Mouse (Mus musculus) CH12.LX (cell line): ENCODE data around the gene Gse1. TPM values are rescaled to one million over a fixed set of nuclear protein-coding genes. Genes with fewer than 3 reads are reported as not detected.

Source experiments
- DNase-seq: peaks from one replicate; pipeline ENCODE4 v3.0.0-alpha.2; 2013; ENCODE audit errors: extremely low read depth
- H3K27ac ChIP-seq: 2 replicates; pipeline ENCODE4 v1.5.1; 2012; ENCODE audit warnings: low read depth, mild to moderate bottlenecking, control low read depth, moderate library complexity; ENCODE audit not compliant: insufficient read depth
- H3K27me3 ChIP-seq: replicated peaks from 2 replicates; pipeline ENCODE3; 2012; ENCODE audit warnings: inconsistent platforms
- H3K36me3 ChIP-seq, 2 experiments: replicated peaks in 1 of 2; 2 replicates each; pipeline versions ENCODE3 to v1.6.1; 2012; ENCODE audit warnings: inconsistent platforms in 1 of 2, low read length in 1 of 2, mild to moderate bottlenecking in 1 of 2, mixed read lengths in 1 of 2, moderate library complexity in 1 of 2; ENCODE audit not compliant: control insufficient read depth in 1 of 2, insufficient read depth in 1 of 2
- H3K4me1 ChIP-seq, 2 experiments: 2 replicates each; pipeline ENCODE4 v1.6.1; 2012; ENCODE audit warnings: inconsistent platforms in 1 of 2, moderate library complexity in 1 of 2; ENCODE audit not compliant: insufficient read depth in 2 of 2, control insufficient read depth in 1 of 2
- H3K4me2 ChIP-seq: 2 replicates; pipeline ENCODE4 v1.6.1; 2012; ENCODE audit warnings: low read depth, mild to moderate bottlenecking, control low read depth; ENCODE audit not compliant: poor library complexity, insufficient read depth, severe bottlenecking
- H3K4me3 ChIP-seq, 3 experiments: fragments of 150-350 bp in 1 of 3; sonication (generic) in 1 of 3; replicated peaks in 1 of 3; 2 replicates each; pipeline versions ENCODE3 to v1.5.1; 2011 to 2012; ENCODE audit warnings: low read depth in 2 of 3, low read length in 2 of 3, mild to moderate bottlenecking in 2 of 3, moderate library complexity in 2 of 3, control low read depth in 1 of 3, improper control_type of control experiment in 1 of 3, inconsistent platforms in 1 of 3, mixed read lengths in 1 of 3; ENCODE audit not compliant: poor library complexity in 1 of 3
- H3K79me2 ChIP-seq: replicated peaks from 2 replicates; pipeline ENCODE4 v1.6.1; 2012; ENCODE audit warnings: mild to moderate bottlenecking, moderate library complexity; ENCODE audit not compliant: control insufficient read depth, poor library complexity, insufficient read depth, severe bottlenecking; ENCODE audit errors: extremely low read depth
- H3K9ac ChIP-seq: 2 replicates; pipeline ENCODE4 v1.6.1; 2012; ENCODE audit warnings: low read depth, mild to moderate bottlenecking, control low read depth, moderate library complexity; ENCODE audit not compliant: insufficient read depth
- H3K9me3 ChIP-seq: replicated peaks from 2 replicates; pipeline ENCODE3; 2012; ENCODE audit warnings: low read length, inconsistent platforms, mixed read lengths
- BHLHE40 ChIP-seq: IDR thresholded peaks from 2 replicates; pipeline ENCODE4 v1.6.1; 2011; ENCODE audit warnings: mild to moderate bottlenecking, low read depth, low read length, improper control_type of control experiment
- CHD1 ChIP-seq: IDR thresholded peaks from 2 replicates; pipeline ENCODE4 v1.6.1; 2012; ENCODE audit warnings: low read depth, low read length, improper control_type of control experiment, inconsistent platforms
- GABPA ChIP-seq: IDR thresholded peaks from 2 replicates; pipeline ENCODE4 v1.6.1; 2012; ENCODE audit warnings: low read depth, low read length, improper control_type of control experiment, inconsistent platforms; ENCODE audit not compliant: insufficient replicate concordance
- IRF4 ChIP-seq: IDR thresholded peaks from 2 replicates; pipeline ENCODE4 v1.6.1; 2014; ENCODE audit warnings: low read depth, mild to moderate bottlenecking, inconsistent platforms, low read length, improper control_type of control experiment
- JUN ChIP-seq: IDR thresholded peaks from 2 replicates; pipeline ENCODE4 v1.6.1; 2011; ENCODE audit warnings: low read depth, mild to moderate bottlenecking, low read length, improper control_type of control experiment, moderate library complexity; ENCODE audit not compliant: insufficient read depth
- JUND ChIP-seq: conservative IDR thresholded peaks from 2 replicates; pipeline ENCODE4 v1.6.1; 2011; ENCODE audit warnings: low read depth, low read length, improper control_type of control experiment
- KAT2A ChIP-seq: IDR thresholded peaks from 2 replicates; pipeline ENCODE4 v1.6.1; 2012; ENCODE audit warnings: low read length, improper control_type of control experiment, inconsistent platforms; ENCODE audit not compliant: insufficient replicate concordance
- NRF1 ChIP-seq: IDR thresholded peaks from 2 replicates; pipeline ENCODE4 v1.6.1; 2014; ENCODE audit warnings: low read depth, mild to moderate bottlenecking, inconsistent platforms, low read length, improper control_type of control experiment, moderate library complexity
- PAX5 ChIP-seq: IDR thresholded peaks from 2 replicates; pipeline ENCODE4 v1.6.1; 2012; ENCODE audit warnings: low read length, inconsistent platforms, mixed read lengths
- POLR2A ChIP-seq: IDR thresholded peaks from 2 replicates; pipeline ENCODE4 v1.6.1; 2011; ENCODE audit warnings: low read depth, mild to moderate bottlenecking, improper control_type of control experiment, low read length
- POLR2AphosphoS2 ChIP-seq: IDR thresholded peaks from 2 replicates; pipeline ENCODE4 v1.6.1; 2011; ENCODE audit warnings: low read depth, low read length, improper control_type of control experiment
- SIN3A ChIP-seq: IDR thresholded peaks from 2 replicates; pipeline ENCODE4 v1.6.1; 2012; ENCODE audit warnings: low read length, improper control_type of control experiment, inconsistent platforms
- SMC3 ChIP-seq: IDR thresholded peaks from 2 replicates; pipeline ENCODE4 v1.6.1; 2011; ENCODE audit warnings: low read depth, low read length, improper control_type of control experiment
- TBP ChIP-seq: conservative IDR thresholded peaks from 2 replicates; pipeline ENCODE4 v1.6.1; 2011; ENCODE audit warnings: low read depth, low read length, improper control_type of control experiment
- TCF12 ChIP-seq: IDR thresholded peaks from 2 replicates; pipeline ENCODE4 v1.6.1; 2014; ENCODE audit warnings: low read depth, mild to moderate bottlenecking, inconsistent platforms, low read length, improper control_type of control experiment
- UBTF ChIP-seq: IDR thresholded peaks from 2 replicates; pipeline ENCODE4 v1.6.1; 2012; ENCODE audit warnings: low read depth, mild to moderate bottlenecking, inconsistent platforms, low read length, improper control_type of control experiment, moderate library complexity
- USF2 ChIP-seq: conservative IDR thresholded peaks from 2 replicates; pipeline ENCODE4 v1.6.1; 2011; ENCODE audit warnings: low read depth, low read length, improper control_type of control experiment
- ZC3H11A ChIP-seq: IDR thresholded peaks from 2 replicates; pipeline ENCODE4 v1.6.1; 2012; ENCODE audit warnings: low read depth, mild to moderate bottlenecking, inconsistent platforms, low read length, improper control_type of control experiment
- ZKSCAN1 ChIP-seq: IDR thresholded peaks from 2 replicates; pipeline ENCODE4 v1.6.1; 2012; ENCODE audit warnings: low read depth, inconsistent platforms, low read length, improper control_type of control experiment, borderline replicate concordance
- ZMIZ1 ChIP-seq: IDR thresholded peaks from 2 replicates; pipeline ENCODE4 v1.6.1; 2012; ENCODE audit warnings: low read depth, mild to moderate bottlenecking, inconsistent platforms, low read length, improper control_type of control experiment
- dilution Hi-C: fragments of 300-500 bp; cut with MboI; formaldehyde crosslinking; loops from 2 replicates; pipeline ENCODE4 v1.14.3; 2020; ENCODE audit warnings: low sequenced_read_pairs; ENCODE audit not compliant: extremely low pct_unique_long_range_greater_than_20kb, extremely low pct_ligation_motif_present
- in situ Hi-C: fragments of 300-500 bp; cut with MboI; formaldehyde crosslinking; loops from 3 replicates; pipeline ENCODE4 v1.14.3; 2019; ENCODE audit warnings: low sequenced_read_pairs, low pct_ligation_motif_present, low pct_unique_long_range_greater_than_20kb, mixed read lengths
- polyA plus RNA-seq: library from polyadenylated mRNA; unstranded; fragments of >175 nt; gene quantifications from 2 replicates; pipeline ENCODE4 v1.2.1, GENCODE M21; 2012; ENCODE audit warnings: low read depth; ENCODE audit not compliant: insufficient read length
- total RNA-seq, 2 experiments: library from RNA; depleted of rRNA; stranded (reverse); fragments of 300-350 nt in 1 of 2; fragments of >200 nt in 1 of 2; gene quantifications; 2 replicates each; pipeline ENCODE4 v1.2.3; 2012 to 2014

Gse1 gene
- total and polyA plus RNA-seq, 3 experiments = 1.3 to 9.8 (median 8.5) TPM

GRCm38 (mm10) chr8:120313674-120314073, 85.4 kb downstream of the Gse1 start:
- H3K27ac ChIP-seq = no peak overlapping the region
- no peak overlapping the region for H3K4me2 ChIP-seq
- TF ChIP-seq PAX5 (no peak), ZKSCAN1 (no peak), GABPA (no peak), IRF4 (no peak)
- H3K4me1 ChIP-seq = peaks cover 3 to 16% of the 10 kb centered on the region in 2 experiments; a peak in 3 of 4 replicates
- H3K9ac ChIP-seq = no peak overlapping the region
- H3K27me3 ChIP-seq = peaks cover 15% of the 10 kb centered on the region
- no peaks in the 10 kb centered on the region for H3K79me2 ChIP-seq
- in situ Hi-C loops (no loop called here), dilution Hi-C loops (no loop called here)
- H3K36me3 ChIP-seq = no peaks in the 10 kb centered on the region
- no peaks in the 10 kb centered on the region for H3K9me3 ChIP-seq
- no peak for DNase-seq
- no peak overlapping the region for H3K4me3 ChIP-seq

GRCm38 (mm10) chr8:120314932-120315331, 86.7 kb downstream of the Gse1 start:
- H3K27me3 ChIP-seq = peaks cover 15% of the 10 kb centered on the region
- no peaks in the 10 kb centered on the region for H3K79me2 ChIP-seq
- no peak overlapping the region for H3K27ac ChIP-seq
- in situ Hi-C loops = no loop called here
- no peak overlapping the region for H3K9ac ChIP-seq
- no peak overlapping the region for H3K4me2 ChIP-seq
- dilution Hi-C loops = no loop called here
- H3K9me3 ChIP-seq = no peaks in the 10 kb centered on the region
- peaks cover 10 to 22% of the 10 kb centered on the region in 2 experiments for H3K4me1 ChIP-seq
- no peak for DNase-seq
- TF ChIP-seq ZMIZ1 (no peak), IRF4 (no peak), JUN (no peak), UBTF (no peak), CHD1 (no peak), ZC3H11A (no peak), SMC3 (no peak), SIN3A (no peak), JUND (no peak), BHLHE40 (no peak), POLR2A (no peak), USF2 (no peak), TCF12 (no peak), TBP (no peak), ZKSCAN1 (no peak), NRF1 (no peak), POLR2AphosphoS2 (no peak), KAT2A (no peak)
- no peak overlapping the region for H3K4me3 ChIP-seq
- no peaks in the 10 kb centered on the region for H3K36me3 ChIP-seq
